Mouse (Mus musculus) heart, embryonic 15.5 days (tissue): ENCODE results near the gene Rxra. TPM values are rescaled to one million over a fixed set of nuclear protein-coding genes. Genes with fewer than 3 reads are reported as not detected.

ENCODE experiments used
- ATAC-seq: fragments of 200-750 bp; cut with Nextera tagmentation; replicated peaks from 2 replicates; pipeline ENCODE4 v1.8.0; 2017; ENCODE audit warnings: low read depth, moderate TSS enrichment; ENCODE audit not compliant: insufficient number of reproducible peaks, insufficient read depth, low FRiP score
- H3K27ac ChIP-seq: fragments of 300-500 bp; sonication (generic); 2 replicates; pipeline ENCODE4 v1.5.1; 2015; ENCODE audit warnings: mild to moderate bottlenecking, inconsistent platforms
- H3K27me3 ChIP-seq: fragments of 300-500 bp; sonication (generic); 2 replicates; pipeline ENCODE4 v1.6.1; 2015; ENCODE audit warnings: inconsistent platforms
- H3K36me3 ChIP-seq: fragments of 300-500 bp; sonication (generic); 2 replicates; pipeline ENCODE4 v1.6.1; 2015; ENCODE audit warnings: mild to moderate bottlenecking, inconsistent platforms
- H3K4me1 ChIP-seq: fragments of 300-500 bp; sonication (generic); replicated peaks from 2 replicates; pipeline ENCODE4 v1.6.1; 2015; ENCODE audit warnings: inconsistent platforms
- H3K4me2 ChIP-seq: fragments of 300-500 bp; sonication (generic); 2 replicates; pipeline ENCODE4 v1.6.1; 2015; ENCODE audit warnings: inconsistent platforms, mild to moderate bottlenecking, moderate library complexity
- H3K4me3 ChIP-seq: fragments of 300-500 bp; sonication (generic); 2 replicates; pipeline ENCODE4 v1.5.1; 2015; ENCODE audit warnings: mild to moderate bottlenecking, inconsistent platforms
- H3K9ac ChIP-seq: fragments of 300-500 bp; sonication (generic); 2 replicates; pipeline ENCODE4 v1.6.1; 2015; ENCODE audit warnings: mild to moderate bottlenecking, inconsistent platforms
- H3K9me3 ChIP-seq: fragments of 300-500 bp; sonication (generic); replicated peaks from 2 replicates; pipeline ENCODE4 v1.6.1; 2016; ENCODE audit warnings: inconsistent platforms
- WGBS: fragments of 180-500 bp; shearing (Covaris S2); methylation state at CpG from one replicate; pipeline ENCODE4 v1.1.7; 2015; ENCODE audit warnings: mixed read lengths; 5-methylcytosine and 5-hydroxymethylcytosine counted together
- polyA plus RNA-seq: library from polyadenylated mRNA; unstranded; fragments of >200 nt; fragmentation: Nextera tagmentation; extraction: Ambion mirVana; gene quantifications from 2 replicates; pipeline ENCODE4 v1.2.1, GENCODE M21; 2015

The Rxra gene
- polyA plus RNA-seq, 1 experiment from 2014 or later, result 6.6 TPM

- Histone ChIP-seq H3K27ac (no peak overlapping the region), H3K4me2 (no peak overlapping the region), H3K36me3 (no peaks in the 10 kb centered on the region), H3K27me3 (no peaks in the 10 kb centered on the region), H3K4me3 (no peak overlapping the region), H3K9me3 (no peaks in the 10 kb centered on the region), H3K9ac (0 out of 2 replicates have a peak overlapping the region, but pooled peaks have one; percentile 9), H3K4me1 (peaks cover 15% of the 10 kb centered on the region)
- ATAC-seq, result no peak
- WGBS, result 14% methylated on average over 5 of the region's 5 CpGs
These were observed 93.5 kb downstream of the Rxra start for GRCm38 (mm10) chr2:27769701-27770100.

GRCm38 (mm10) chr2:27770205-27770604, 94.0 kb downstream of the Rxra start:
- no peak overlapping the region for H3K9ac ChIP-seq
- H3K4me1 ChIP-seq, result peaks cover 15% of the 10 kb centered on the region
- under 1% methylated on average over 4 of the region's 4 CpGs for WGBS
- no peak overlapping the region for H3K4me2 ChIP-seq
- no peak for ATAC-seq
- H3K27ac ChIP-seq, result no peak overlapping the region
- no peaks in the 10 kb centered on the region for H3K27me3 ChIP-seq
- no peak overlapping the region for H3K4me3 ChIP-seq
- H3K36me3 ChIP-seq, result no peaks in the 10 kb centered on the region
- H3K9me3 ChIP-seq, result no peaks in the 10 kb centered on the region

- H3K4me2 ChIP-seq, result no peak overlapping the region
- H3K4me3 ChIP-seq, result no peak overlapping the region
- no peak overlapping the region for H3K9ac ChIP-seq
- H3K27ac ChIP-seq, result peak overlapping the region; percentile 27; the same call in 1 of the 2 replicates
- no peaks in the 10 kb centered on the region for H3K9me3 ChIP-seq
- H3K4me1 ChIP-seq, result peaks cover 15% of the 10 kb centered on the region
- H3K27me3 ChIP-seq, result no peaks in the 10 kb centered on the region
- 17% methylated on average over 7 of the region's 7 CpGs for WGBS
- H3K36me3 ChIP-seq, result no peaks in the 10 kb centered on the region
- ATAC-seq, result no peak; the same call in 1 of the 2 replicates
These were observed 95.7 kb downstream of the Rxra start for GRCm38 (mm10) chr2:27771936-27772335.

- Histone ChIP-seq H3K4me1 (peaks cover 15% of the 10 kb centered on the region), H3K9me3 (no peaks in the 10 kb centered on the region), H3K4me2 (no peak overlapping the region), H3K9ac (no peak overlapping the region), H3K4me3 (no peak overlapping the region), H3K27ac (peak overlapping the region; percentile 78; the same call in 1 of the 2 replicates), H3K27me3 (no peaks in the 10 kb centered on the region), H3K36me3 (no peaks in the 10 kb centered on the region)
- ATAC-seq, result no peak
- 73% methylated on average over 7 of the region's 7 CpGs for WGBS
These were observed 96.7 kb downstream of the Rxra start for GRCm38 (mm10) chr2:27772841-27773388.

- Histone ChIP-seq H3K4me3 (no peak overlapping the region), H3K9ac (no peak overlapping the region), H3K27me3 (no peaks in the 10 kb centered on the region), H3K4me1 (peaks cover 15% of the 10 kb centered on the region), H3K4me2 (no peak overlapping the region), H3K9me3 (no peaks in the 10 kb centered on the region), H3K36me3 (no peaks in the 10 kb centered on the region), H3K27ac (peak overlapping the region; percentile 78)
- ATAC-seq, result peak; percentile 38
- 58% methylated on average over 24 of the region's 24 CpGs for WGBS
These were observed 97.9 kb downstream of the Rxra start for GRCm38 (mm10) chr2:27773980-27774730.

- H3K4me2 ChIP-seq, result no peak overlapping the region
- H3K9me3 ChIP-seq, result no peaks in the 10 kb centered on the region
- no peak for ATAC-seq
- H3K9ac ChIP-seq, result no peak overlapping the region
- H3K4me1 ChIP-seq, result peaks cover 16% of the 10 kb centered on the region
- H3K27ac ChIP-seq, result peak overlapping the region; percentile 78
- WGBS, result 87% methylated on average over 10 of the region's 10 CpGs
- no peak overlapping the region for H3K4me3 ChIP-seq
- H3K27me3 ChIP-seq, result no peaks in the 10 kb centered on the region
- H3K36me3 ChIP-seq, result no peaks in the 10 kb centered on the region
These were observed 98.8 kb downstream of the Rxra start for GRCm38 (mm10) chr2:27775006-27775405.

- peak overlapping the region; percentile 78 for H3K27ac ChIP-seq
- 42% methylated on average over 5 of the region's 5 CpGs for WGBS
- H3K4me1 ChIP-seq, result peaks cover 18% of the 10 kb centered on the region
- no peak overlapping the region for H3K4me3 ChIP-seq
- no peaks in the 10 kb centered on the region for H3K27me3 ChIP-seq
- no peaks in the 10 kb centered on the region for H3K36me3 ChIP-seq
- H3K4me2 ChIP-seq, result no peak overlapping the region
- H3K9me3 ChIP-seq, result no peaks in the 10 kb centered on the region
- no peak for ATAC-seq
- H3K9ac ChIP-seq, result no peak overlapping the region
These were observed 99.4 kb downstream of the Rxra start for GRCm38 (mm10) chr2:27775625-27776024.

GRCm38 (mm10) chr2:27777756-27778155, 101.5 kb downstream of the Rxra start:
- Histone ChIP-seq H3K36me3 (no peaks in the 10 kb centered on the region), H3K4me1 (peaks cover 13% of the 10 kb centered on the region), H3K9ac (no peak overlapping the region), H3K9me3 (no peaks in the 10 kb centered on the region), H3K27ac (no peak overlapping the region), H3K27me3 (no peaks in the 10 kb centered on the region), H3K4me3 (no peak overlapping the region), H3K4me2 (no peak overlapping the region)
- ATAC-seq, result no peak
- WGBS, result 67% methylated on average over 2 of the region's 2 CpGs

- 54% methylated on average over 6 of the region's 6 CpGs for WGBS
- H3K9me3 ChIP-seq, result no peaks in the 10 kb centered on the region
- H3K36me3 ChIP-seq, result no peaks in the 10 kb centered on the region
- ATAC-seq, result no peak
- no peak overlapping the region for H3K9ac ChIP-seq
- H3K27me3 ChIP-seq, result no peaks in the 10 kb centered on the region
- no peak overlapping the region for H3K4me3 ChIP-seq
- H3K27ac ChIP-seq, result no peak overlapping the region
- no peak overlapping the region for H3K4me2 ChIP-seq
- H3K4me1 ChIP-seq, result peaks cover 13% of the 10 kb centered on the region
These were observed 102.0 kb downstream of the Rxra start for GRCm38 (mm10) chr2:27778289-27778688.

GRCm38 (mm10) chr2:27779291-27779866, 103.1 kb downstream of the Rxra start:
- H3K27me3 ChIP-seq, result no peaks in the 10 kb centered on the region
- no peaks in the 10 kb centered on the region for H3K36me3 ChIP-seq
- no peak overlapping the region for H3K27ac ChIP-seq
- 67% methylated on average over 9 of the region's 9 CpGs for WGBS
- ATAC-seq, result no peak
- H3K4me3 ChIP-seq, result no peak overlapping the region
- peaks cover 8% of the 10 kb centered on the region for H3K4me1 ChIP-seq
- no peaks in the 10 kb centered on the region for H3K9me3 ChIP-seq
- H3K4me2 ChIP-seq, result no peak overlapping the region
- H3K9ac ChIP-seq, result no peak overlapping the region

GRCm38 (mm10) chr2:27780162-27780561, 103.9 kb downstream of the Rxra start:
- Histone ChIP-seq H3K9me3 (no peaks in the 10 kb centered on the region), H3K4me2 (no peak overlapping the region), H3K27ac (no peak overlapping the region), H3K9ac (no peak overlapping the region), H3K4me3 (no peak overlapping the region), H3K36me3 (no peaks in the 10 kb centered on the region), H3K4me1 (peaks cover 4% of the 10 kb centered on the region; the same call in 1 of the 2 replicates), H3K27me3 (no peaks in the 10 kb centered on the region)
- ATAC-seq, result no peak
- 85% methylated on average over 7 of the region's 7 CpGs for WGBS
